Mouse (Mus musculus): ENCODE measurements at regions not wholly inside any gene's neighbourhood (a gene's known extent, or its start where the extent isn't known, plus 50 kb on each side); places are given as distances from the start of the nearest gene placed in this dataset.

- TF ChIP-seq CTCF (IDR thresholded peaks at IDR 0.05; ENCODE audit: low read depth, low read length), result no peak
- no peak for TF ChIP-seq POLR2A (IDR thresholded peaks at IDR 0.05; ENCODE audit: extremely low read depth, insufficient read depth, low read length)
Measured at GRCm38 (mm10) chr1:185659476-185659875, 204.8 kb downstream of the Slc30a10 start.

Measured in liver, adult 2 months (tissue).